Mouse (Mus musculus) lung, adult 2 months (tissue): Measurements from ENCODE around the gene Ecel1. TPM values are rescaled to one million over a fixed set of nuclear protein-coding genes. Genes with fewer than 3 reads are reported as not detected.

ENCODE experiments used
- DNase-seq: peaks from one replicate; pipeline ENCODE4 v3.0.0; 2022
- H3K4me1 ChIP-seq: fragments of 200-500 bp; 2 replicates; pipeline ENCODE4 v1.6.1; 2011; ENCODE audit warnings: low read length; ENCODE audit not compliant: control insufficient read depth, insufficient read depth
- H3K4me3 ChIP-seq: fragments of 200-500 bp; replicated peaks from 2 replicates; pipeline ENCODE3; 2011; ENCODE audit warnings: low read depth, mild to moderate bottlenecking, control low read depth, low read length; ENCODE audit errors: extremely low read depth
- CTCF ChIP-seq: fragments of 200-500 bp; IDR thresholded peaks from 2 replicates; pipeline ENCODE4 v1.5.1; 2011; ENCODE audit warnings: mild to moderate bottlenecking, low read length, control low read depth; ENCODE audit not compliant: insufficient read depth
- POLR2A ChIP-seq: fragments of 200-500 bp; IDR thresholded peaks from 2 replicates; pipeline ENCODE4 v1.6.1; 2011; ENCODE audit warnings: low read depth, mild to moderate bottlenecking, control low read depth, low read length, borderline replicate concordance; ENCODE audit errors: extremely low read depth
- WGBS: fragments of 180-500 bp; shearing (Covaris S2); methylation state at CpG from one replicate; pipeline ENCODE4 v1.1.7; 2018; 5-methylcytosine and 5-hydroxymethylcytosine counted together
- polyA plus RNA-seq: library from polyadenylated mRNA; depleted of rRNA; stranded (reverse); fragments of >200 nt; gene quantifications from 2 replicates; pipeline ENCODE4 v1.2.3, GENCODE M21; 2012

Ecel1 gene
- polyA plus RNA-seq, 1 experiment, result not detected

DNA sequence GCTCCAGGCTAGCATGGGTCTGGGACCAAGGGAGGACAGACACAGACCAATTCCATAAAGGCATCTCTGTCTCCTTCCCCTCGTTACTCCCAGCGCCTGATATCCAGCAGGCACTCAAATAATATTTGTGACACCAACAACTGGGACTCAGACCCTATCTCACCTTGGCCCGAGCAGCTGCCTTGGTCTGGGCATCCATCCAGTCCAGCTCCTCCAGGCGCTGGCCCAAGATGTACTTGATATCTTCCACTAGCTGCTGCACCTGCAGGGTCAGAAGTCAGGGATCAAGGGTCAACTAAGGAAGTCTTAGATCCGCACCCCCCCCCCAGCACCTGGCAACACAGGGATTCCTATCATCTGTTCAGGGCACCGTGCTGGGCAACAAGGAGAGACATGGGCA, 5.0 kb downstream of the Ecel1 start:
- DNase-seq, result no peak
- 83% methylated on average over 6 of the region's 6 CpGs for WGBS
- H3K4me1 ChIP-seq, result no peaks in the 10 kb centered on the region
- no peak for TF ChIP-seq CTCF
- TF ChIP-seq POLR2A, result no peak
- H3K4me3 ChIP-seq, result no peak overlapping the region

DNA sequence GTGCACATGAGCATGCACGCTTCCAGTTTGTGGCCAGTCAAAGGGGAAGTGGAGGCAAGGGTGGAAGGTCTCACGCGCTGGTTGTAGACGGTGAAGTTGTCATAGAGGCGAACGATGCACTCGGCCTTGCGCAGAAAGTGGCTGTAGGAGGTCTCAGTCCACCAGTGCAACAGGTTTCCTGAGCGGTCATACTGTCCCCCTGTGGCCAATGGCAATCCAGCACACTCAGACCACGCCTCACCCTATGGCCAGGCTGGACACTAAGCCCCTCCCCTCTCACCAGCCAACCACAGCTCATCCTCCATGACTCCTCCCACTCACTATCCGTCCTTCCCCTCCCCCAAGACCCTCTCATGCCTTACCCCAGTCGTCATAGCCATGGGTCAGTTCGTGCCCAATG, 6.9 kb downstream of the Ecel1 start:
- 38% methylated on average over 13 of the region's 13 CpGs for WGBS
- H3K4me1 ChIP-seq, result no peaks in the 10 kb centered on the region
- no peak overlapping the region for H3K4me3 ChIP-seq
- TF ChIP-seq CTCF (no peak), POLR2A (no peak)
- DNase-seq, result no peak

DNA sequence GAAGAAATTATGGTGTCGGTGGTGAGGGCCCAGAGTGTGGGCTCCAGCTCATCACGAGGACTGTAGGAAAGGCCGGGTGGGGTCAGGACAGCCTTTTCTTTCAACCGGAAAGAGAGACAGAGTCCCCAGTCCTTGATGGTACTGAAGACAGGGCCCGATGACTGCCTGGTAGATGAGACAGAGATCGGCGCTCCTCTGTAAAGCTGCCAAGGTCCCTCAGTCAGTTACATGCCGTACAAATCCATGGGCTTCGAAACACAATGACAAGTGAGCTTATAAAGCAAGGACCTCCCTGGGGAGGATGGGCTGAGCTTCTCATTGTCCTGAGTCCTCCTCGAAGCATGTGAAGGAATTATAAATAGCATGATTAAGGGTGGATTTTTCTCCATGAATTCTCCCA, 13.2 kb downstream of the Ecel1 start:
- TF ChIP-seq CTCF (no peak), POLR2A (no peak)
- H3K4me1 ChIP-seq, result no peaks in the 10 kb centered on the region
- no peak overlapping the region for H3K4me3 ChIP-seq
- DNase-seq, result no peak
- 76% methylated on average over 10 of the region's 10 CpGs for WGBS

- Histone ChIP-seq H3K4me1 (no peaks in the 10 kb centered on the region), H3K4me3 (no peak overlapping the region)
- 60% methylated on average over 9 of the region's 9 CpGs for WGBS
- DNase-seq, result no peak
- TF ChIP-seq POLR2A, result no peak
Observed at GRCm38 (mm10) chr1:87142456-87142855, 13.9 kb downstream of the Ecel1 start.

- no peak overlapping the region for H3K4me3 ChIP-seq
- no peaks in the 10 kb centered on the region for H3K4me1 ChIP-seq
- no peak for TF ChIP-seq POLR2A
- no peak for TF ChIP-seq CTCF
- DNase-seq, result no peak
- WGBS, result 94% methylated on average over 4 of the region's 4 CpGs
Observed at GRCm38 (mm10) chr1:87141550-87141949, 14.8 kb downstream of the Ecel1 start.

GRCm38 (mm10) chr1:87131803-87132202, 24.5 kb downstream of the Ecel1 start:
- H3K4me3 ChIP-seq, result no peak overlapping the region
- no peak for DNase-seq
- no peaks in the 10 kb centered on the region for H3K4me1 ChIP-seq
- TF ChIP-seq CTCF (no peak), POLR2A (no peak)
- WGBS, result 76% methylated on average over 4 of the region's 4 CpGs

DNA sequence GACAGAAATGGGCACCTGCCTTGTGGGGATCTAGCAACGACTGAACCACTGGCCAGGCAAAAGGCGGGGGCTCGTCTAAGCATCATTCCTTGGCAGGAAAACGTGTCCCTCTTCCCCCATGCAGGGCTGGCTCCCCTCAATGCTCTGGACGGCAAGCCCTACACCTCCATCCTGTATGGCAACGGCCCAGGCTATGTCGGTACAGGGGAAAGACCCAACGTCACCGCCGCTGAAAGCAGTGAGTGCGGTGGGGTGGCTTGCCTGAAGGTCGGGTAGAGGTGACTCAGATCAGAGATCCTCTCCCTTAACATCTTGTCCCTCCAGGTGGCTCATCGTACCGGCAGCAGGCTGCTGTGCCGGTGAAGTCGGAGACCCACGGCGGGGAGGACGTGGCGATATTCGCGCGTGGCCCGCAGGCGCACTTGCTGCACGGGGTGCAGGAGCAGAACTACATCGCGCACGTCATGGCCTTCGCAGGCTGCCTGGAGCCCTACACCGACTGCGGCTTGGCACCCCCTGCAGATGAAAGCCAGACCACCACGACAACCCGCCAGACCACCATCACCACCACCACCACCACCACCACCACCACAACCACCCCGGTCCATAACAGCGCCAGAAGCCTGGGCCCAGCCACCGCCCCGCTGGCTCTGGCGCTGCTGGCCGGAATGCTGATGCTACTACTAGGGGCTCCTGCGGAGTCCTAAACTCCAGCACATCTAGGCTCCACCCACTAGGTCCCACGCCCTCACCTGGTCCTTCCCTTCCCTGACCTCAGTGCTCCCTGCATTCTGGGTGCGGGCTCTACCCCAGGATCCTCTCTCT, 28.9 kb downstream of the Ecel1 start:
- Histone ChIP-seq H3K4me3 (no peak overlapping the region), H3K4me1 (no peaks in the 10 kb centered on the region)
- 10% methylated on average over 42 of the region's 43 CpGs for WGBS
- DNase-seq, result no peak
- TF ChIP-seq CTCF (no peak), POLR2A (no peak)

DNA sequence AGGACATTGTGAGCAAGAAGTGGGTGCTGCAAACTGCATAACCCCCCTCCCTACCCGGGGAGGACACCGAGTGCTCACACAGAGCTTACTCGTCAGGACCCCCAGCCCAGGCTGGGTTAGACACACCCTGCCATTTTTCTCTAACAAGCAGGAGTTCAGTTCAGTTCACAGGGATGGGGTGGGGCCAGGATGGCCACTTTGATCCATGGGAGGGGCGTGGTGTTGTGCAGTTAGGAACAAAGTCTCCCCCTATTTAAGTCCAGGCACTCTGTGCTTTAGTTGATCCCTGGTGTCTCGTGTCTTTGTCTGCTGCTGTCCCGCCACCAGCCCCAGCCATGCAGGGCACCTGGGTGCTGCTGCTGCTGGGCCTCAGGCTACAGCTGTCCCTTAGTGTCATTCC, 31.6 kb downstream of the Ecel1 start, which contains the start of gene Akp3:
Gene Akp3 (plus strand): TSS at position 301 of the 400 bp plus-strand sequence.
- Histone ChIP-seq H3K4me1 (no peaks in the 10 kb centered on the region), H3K4me3 (no peak within 1 kb of the TSS)
- WGBS, result 79% methylated on average over 6 of the region's 6 CpGs
- no peak for TF ChIP-seq POLR2A
- TF ChIP-seq CTCF, result no peak
- no peak for DNase-seq

DNA sequence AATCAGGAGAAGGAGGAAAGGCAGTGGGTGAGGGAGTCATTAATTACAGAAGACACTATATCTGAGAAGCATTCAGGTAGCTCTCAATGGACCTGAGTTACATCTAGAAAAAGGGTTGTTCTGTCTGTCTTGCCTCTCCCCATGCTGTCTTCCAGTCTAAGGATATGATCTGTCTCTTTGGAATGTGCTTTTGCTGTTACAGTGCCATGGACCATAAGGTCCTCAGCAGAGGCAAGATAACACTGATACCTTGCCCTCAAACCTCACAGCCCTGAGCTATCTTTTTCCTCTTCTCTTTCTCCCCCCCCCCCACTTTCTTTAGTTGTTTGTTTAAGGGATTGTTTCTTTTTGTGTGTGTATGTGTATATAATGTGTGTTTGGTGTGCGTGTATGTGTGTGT, 41.5 kb downstream of the Ecel1 start:
- TF ChIP-seq CTCF, result no peak
- TF ChIP-seq POLR2A, result no peak
- Histone ChIP-seq H3K4me3 (no peak overlapping the region), H3K4me1 (no peaks in the 10 kb centered on the region)
- no peak for DNase-seq
- WGBS, result 87% methylated on average over 1 of the region's 1 CpGs

DNA sequence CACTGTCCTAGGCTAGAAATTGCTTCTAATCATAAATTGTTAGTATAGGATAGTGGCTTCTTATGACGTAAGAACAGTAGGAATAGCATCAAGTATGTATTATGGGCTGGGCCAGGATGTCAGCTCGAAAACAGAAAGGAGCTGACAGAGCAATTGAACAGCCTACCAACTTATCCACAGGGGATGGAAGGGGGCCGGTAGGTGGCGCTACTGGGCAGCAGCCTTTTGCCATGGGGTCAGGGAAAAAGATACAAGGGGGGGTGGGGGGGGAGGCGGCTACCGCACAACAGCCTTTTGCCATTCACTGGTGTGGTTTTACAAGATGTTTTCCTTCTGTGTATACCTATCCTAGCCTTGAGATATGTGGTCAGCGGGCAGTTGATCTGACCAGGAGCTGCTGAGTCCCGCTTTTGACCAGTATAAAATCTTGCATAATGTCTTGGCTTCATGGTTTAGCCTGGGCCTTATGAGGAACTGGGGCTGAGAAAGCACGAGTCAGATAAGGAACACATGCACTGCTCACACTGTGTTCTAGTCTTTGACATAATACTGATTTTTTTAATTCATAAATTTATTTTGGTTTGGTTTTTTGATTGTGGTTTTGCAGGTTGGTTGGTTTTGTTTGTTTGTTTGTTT, 44.5 kb downstream of the Ecel1 start:
- WGBS, result 38% methylated on average over 9 of the region's 9 CpGs
- peak; percentile 21 for DNase-seq

More for the DNA sequence above, 44.5 kb downstream of the Ecel1 start:
- TF ChIP-seq POLR2A, result no peak
- TF ChIP-seq CTCF, result 0 out of 2 replicates have a peak, but pooled peaks have one; percentile 33
- Histone ChIP-seq H3K4me3 (no peak overlapping the region), H3K4me1 (no peaks in the 10 kb centered on the region)
